Mouse (Mus musculus) kidney, adult 2 months (tissue): Measurements from ENCODE around the gene Cdk5rap3. TPM values are rescaled to one million over a fixed set of nuclear protein-coding genes. Genes with fewer than 3 reads are reported as not detected.

ENCODE experiments used
- DNase-seq: peaks from one replicate; pipeline ENCODE4 v3.0.0; 2021
- H3K27ac ChIP-seq: fragments of 200-500 bp; 2 replicates; pipeline ENCODE4 v1.5.1; 2012; ENCODE audit warnings: low read depth, low read length, control low read depth, inconsistent platforms; ENCODE audit not compliant: insufficient read depth
- H3K27me3 ChIP-seq: fragments of 200-500 bp; replicated peaks from 2 replicates; pipeline ENCODE4 v1.6.1; 2012; ENCODE audit warnings: mild to moderate bottlenecking, moderate library complexity, low read length, inconsistent platforms; ENCODE audit not compliant: control insufficient read depth, insufficient read depth
- H3K36me3 ChIP-seq: fragments of 200-500 bp; 2 replicates; pipeline ENCODE4 v1.6.1; 2012; ENCODE audit warnings: mild to moderate bottlenecking, moderate library complexity, low read length, inconsistent platforms; ENCODE audit not compliant: control insufficient read depth, insufficient read depth
- H3K4me1 ChIP-seq: fragments of 200-500 bp; 2 replicates; pipeline ENCODE4 v1.6.1; 2011; ENCODE audit warnings: low read length; ENCODE audit not compliant: control insufficient read depth, insufficient read depth
- H3K4me3 ChIP-seq: fragments of 200-500 bp; 2 replicates; pipeline ENCODE4 v1.5.1; 2011; ENCODE audit warnings: mild to moderate bottlenecking, low read depth, low read length, control low read depth; ENCODE audit not compliant: insufficient read depth
- CTCF ChIP-seq: fragments of 200-500 bp; conservative IDR thresholded peaks from 2 replicates; pipeline ENCODE4 v1.5.1; 2011; ENCODE audit warnings: low read depth, mild to moderate bottlenecking, control low read depth, low read length, moderate library complexity, mixed read lengths; ENCODE audit not compliant: insufficient read depth, insufficient read length
- POLR2A ChIP-seq: fragments of 200-500 bp; IDR thresholded peaks from one replicate; pipeline ENCODE4 v1.6.1; 2011; ENCODE audit warnings: low read depth, low read length, control low read depth
- WGBS: fragments of 180-500 bp; shearing (Covaris S2); methylation state at CpG from one replicate; pipeline ENCODE4 v1.1.7; 2018; 5-methylcytosine and 5-hydroxymethylcytosine counted together
- polyA plus RNA-seq: library from polyadenylated mRNA; depleted of rRNA; stranded (reverse); fragments of >200 nt; gene quantifications from 2 replicates; pipeline ENCODE4 v1.2.3, GENCODE M21; 2012

The Cdk5rap3 gene
- polyA plus RNA-seq, 1 experiment = 35.6 TPM

- no peak for TF ChIP-seq POLR2A
- TF ChIP-seq CTCF = no peak
- no peak for DNase-seq
- Histone ChIP-seq H3K27ac (no peak overlapping the region), H3K27me3 (no peaks in the 10 kb centered on the region), H3K4me1 (peaks cover 4% of the 10 kb centered on the region; the same call in 1 of the 2 replicates), H3K4me3 (no peak overlapping the region), H3K36me3 (no peaks in the 10 kb centered on the region; the same call in 1 of the 2 replicates)
- WGBS = 95% methylated on average over 12 of the region's 12 CpGs
Measured at GRCm38 (mm10) chr11:96908594-96908993, 7.7 kb downstream of the Cdk5rap3 start.

GRCm38 (mm10) chr11:96906431-96907161, 9.7 kb downstream of the Cdk5rap3 start:
- 61% methylated on average over 15 of the region's 15 CpGs for WGBS
- H3K4me3 ChIP-seq = no peak overlapping the region
- no peaks in the 10 kb centered on the region; the same call in 1 of the 2 replicates for H3K36me3 ChIP-seq
- no peaks in the 10 kb centered on the region for H3K27me3 ChIP-seq
- no peak overlapping the region; the same call in 1 of the 2 replicates for H3K27ac ChIP-seq
- H3K4me1 ChIP-seq = peaks cover 4% of the 10 kb centered on the region; the same call in 1 of the 2 replicates
- DNase-seq = peak; percentile 71
- TF ChIP-seq CTCF = no peak
- TF ChIP-seq POLR2A = no peak

GRCm38 (mm10) chr11:96902639-96903635, 13.4 kb downstream of the Cdk5rap3 start:
- Histone ChIP-seq H3K36me3 (no peaks in the 10 kb centered on the region; the same call in 1 of the 2 replicates), H3K4me1 (peaks cover 4% of the 10 kb centered on the region; the same call in 1 of the 2 replicates), H3K27ac (peak overlapping the region; percentile 42; the same call in 1 of the 2 replicates), H3K4me3 (no peak overlapping the region), H3K27me3 (no peaks in the 10 kb centered on the region)
- no peak for TF ChIP-seq CTCF
- no peak for TF ChIP-seq POLR2A
- DNase-seq = peak; percentile 58
- WGBS = 36% methylated on average over 16 of the region's 16 CpGs

GRCm38 (mm10) chr11:96901332-96901731, 15.0 kb downstream of the Cdk5rap3 start:
- H3K36me3 ChIP-seq = no peaks in the 10 kb centered on the region
- no peak overlapping the region for H3K27ac ChIP-seq
- TF ChIP-seq POLR2A = no peak
- no peak for TF ChIP-seq CTCF
- DNase-seq = no peak
- 85% methylated on average over 9 of the region's 9 CpGs for WGBS
- peaks cover under 1% of the 10 kb centered on the region; the same call in 1 of the 2 replicates for H3K4me1 ChIP-seq
- H3K4me3 ChIP-seq = no peak overlapping the region
- H3K27me3 ChIP-seq = no peaks in the 10 kb centered on the region

- 64% methylated on average over 13 of the region's 13 CpGs for WGBS
Measured at GRCm38 (mm10) chr11:96899449-96900306, 16.6 kb downstream of the Cdk5rap3 start.

GRCm38 (mm10) chr11:96895886-96896285, 20.4 kb downstream of the Cdk5rap3 start:
- H3K27ac ChIP-seq = no peak overlapping the region
- DNase-seq = no peak
- no peaks in the 10 kb centered on the region for H3K4me1 ChIP-seq
- H3K36me3 ChIP-seq = no peaks in the 10 kb centered on the region
- no peak for TF ChIP-seq POLR2A
- TF ChIP-seq CTCF = no peak
- H3K27me3 ChIP-seq = no peaks in the 10 kb centered on the region
- no peak overlapping the region for H3K4me3 ChIP-seq
- 74% methylated on average over 4 of the region's 4 CpGs for WGBS

More at GRCm38 (mm10) chr11:96899449-96900306, 16.6 kb downstream of the Cdk5rap3 start:
- no peaks in the 10 kb centered on the region for H3K27me3 ChIP-seq
- H3K36me3 ChIP-seq = no peaks in the 10 kb centered on the region
- TF ChIP-seq CTCF = no peak
- TF ChIP-seq POLR2A = no peak
- H3K4me1 ChIP-seq = no peaks in the 10 kb centered on the region
- DNase-seq = no peak
- no peak overlapping the region for H3K27ac ChIP-seq
- no peak overlapping the region for H3K4me3 ChIP-seq
